Mouse (Mus musculus): ENCODE results near the gene Taar7a. TPM values are rescaled to one million over a fixed set of nuclear protein-coding genes. Genes with fewer than 3 reads are reported as not detected.

Gene Taar7a
- polyA plus RNA-seq (2015; fragmentation: Nextera tagmentation; extraction: Ambion mirVana), result not detected in 2 replicates

DNA sequence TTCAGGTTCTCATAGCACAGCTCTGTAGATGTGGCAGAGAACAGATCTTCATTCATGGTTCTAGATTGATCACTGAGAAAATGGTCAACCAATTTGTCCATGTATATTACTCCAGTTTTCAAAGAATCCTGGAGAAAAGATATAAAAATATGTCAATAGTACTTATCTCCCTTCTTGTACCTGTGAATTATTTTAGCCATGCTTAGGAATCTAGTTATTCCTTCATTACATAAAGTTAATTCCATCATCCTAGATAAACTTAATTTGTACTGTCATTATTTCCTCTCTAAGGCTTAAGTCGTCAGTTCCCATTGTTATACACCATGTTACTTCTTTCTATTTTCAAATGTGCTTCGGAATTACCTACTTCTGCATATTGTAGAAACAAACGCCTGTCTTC lies at the start of gene Taar7a:
Taar7a (minus strand) TSS at position 101 of the 400 bp plus-strand sequence.
- no peak for ATAC-seq
- Histone ChIP-seq H3K4me2 (ENCODE audit: low read length) (no peak within 1 kb of the TSS), H3K9me3 (replicated peaks; ENCODE audit: control insufficient read depth, low read length, poor library complexity, severe bottlenecking) (no peaks in the 10 kb centered on the region; the same call in 1 of the 2 replicates), H3K27me3 (ENCODE audit: control insufficient read depth, insufficient read depth, low read depth, low read length) (no peaks in the 10 kb centered on the region), H3K9ac (ENCODE audit: low read depth, low read length) (no peak within 1 kb of the TSS), H3K4me1 (ENCODE audit: control insufficient read depth, insufficient read depth, low read length) (no peaks in the 10 kb centered on the region), H3K4me3 (ENCODE audit: low read depth, low read length) (no peak within 1 kb of the TSS), H3K27ac (ENCODE audit: low read length) (no peak within 1 kb of the TSS), H3K36me3 (ENCODE audit: control insufficient read depth, insufficient read depth, low read length) (no peaks in the 10 kb centered on the region)
- 76% methylated on average over 3 of the region's 3 CpGs for WGBS

DNA sequence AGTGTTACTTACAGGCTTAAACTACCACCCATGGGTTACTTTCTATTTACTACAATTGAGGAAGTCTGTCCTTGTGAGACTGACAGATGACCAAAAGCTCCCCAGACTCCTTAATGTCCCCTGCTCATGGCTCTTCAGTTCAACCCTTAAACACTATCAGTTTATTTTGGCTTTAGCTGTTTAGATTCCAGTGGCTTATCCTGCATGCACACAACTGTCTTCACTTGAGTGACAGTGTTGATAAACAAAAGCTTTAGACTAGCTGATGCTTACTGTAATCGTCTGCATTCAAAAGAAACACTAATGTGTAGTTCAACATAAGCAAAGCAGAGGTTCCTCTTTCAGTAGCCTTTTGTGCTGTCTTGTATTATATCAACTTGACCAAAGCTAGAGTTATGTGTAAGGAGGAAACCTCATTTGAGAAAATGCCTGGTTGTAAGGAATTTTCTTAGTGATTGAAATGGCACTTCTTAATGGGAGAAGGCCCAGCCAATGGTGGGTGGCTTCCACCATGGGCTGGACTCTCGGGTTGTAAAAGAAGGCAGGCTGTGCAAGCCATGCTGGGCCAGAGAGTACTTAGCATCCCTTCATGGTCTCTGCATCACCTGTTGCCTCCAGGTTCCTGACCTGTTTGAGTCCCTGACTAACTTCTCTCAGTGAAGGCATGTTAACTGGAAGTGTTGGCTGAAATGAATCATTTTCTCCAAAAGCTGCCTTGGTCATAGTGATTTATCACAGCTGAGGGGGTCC lies 47.0 kb upstream of the Taar7a start:
- Histone ChIP-seq H3K4me3 (ENCODE audit: low read depth, low read length) (no peak overlapping the region), H3K4me2 (ENCODE audit: low read length) (no peak overlapping the region), H3K36me3 (ENCODE audit: control insufficient read depth, insufficient read depth, low read length) (no peaks in the 10 kb centered on the region), H3K9me3 (replicated peaks; ENCODE audit: control insufficient read depth, low read length, poor library complexity, severe bottlenecking) (no peaks in the 10 kb centered on the region), H3K9ac (ENCODE audit: low read depth, low read length) (no peak overlapping the region), H3K4me1 (ENCODE audit: control insufficient read depth, insufficient read depth, low read length) (no peaks in the 10 kb centered on the region), H3K27ac (ENCODE audit: low read length) (no peak overlapping the region), H3K27me3 (ENCODE audit: control insufficient read depth, insufficient read depth, low read depth, low read length) (no peaks in the 10 kb centered on the region)
- ATAC-seq, result no peak
- 68% methylated on average over 2 of the region's 2 CpGs for WGBS

DNA sequence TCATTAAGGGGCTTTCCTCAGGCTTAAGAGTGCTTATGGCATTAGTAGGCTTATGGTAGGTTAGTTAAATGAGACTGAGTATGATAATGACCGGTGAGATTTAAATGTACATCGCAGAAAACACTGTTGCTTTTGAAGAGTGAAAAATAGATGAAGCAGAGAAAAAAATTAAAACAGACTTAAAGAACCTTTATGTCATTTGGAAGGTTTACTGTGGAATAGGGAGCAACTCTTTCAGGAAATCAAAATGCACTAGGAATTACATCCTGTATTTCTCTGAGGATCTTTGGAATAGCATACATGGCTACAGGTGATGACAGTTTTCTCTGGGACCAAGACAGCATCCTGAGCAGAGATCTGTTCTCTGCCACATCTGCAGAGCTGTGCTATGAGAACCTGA lies 44.0 kb upstream of the Taar7a start, which contains the start of gene Taar7e:
Taar7e (plus strand) TSS at position 301 of the 400 bp plus-strand sequence.
- H3K36me3 ChIP-seq (ENCODE audit: control insufficient read depth, insufficient read depth, low read length), result no peaks in the 10 kb centered on the region
- no peaks in the 10 kb centered on the region for H3K27me3 ChIP-seq (ENCODE audit: control insufficient read depth, insufficient read depth, low read depth, low read length)
- H3K9ac ChIP-seq (ENCODE audit: low read depth, low read length), result no peak within 1 kb of the TSS
- no peaks in the 10 kb centered on the region for H3K4me1 ChIP-seq (ENCODE audit: control insufficient read depth, insufficient read depth, low read length)
- no peaks in the 10 kb centered on the region for H3K9me3 ChIP-seq (replicated peaks; ENCODE audit: control insufficient read depth, low read length, poor library complexity, severe bottlenecking)
- no peak within 1 kb of the TSS for H3K4me2 ChIP-seq (ENCODE audit: low read length)
- H3K4me3 ChIP-seq (ENCODE audit: low read depth, low read length), result no peak within 1 kb of the TSS
- no peak for ATAC-seq
- no peak within 1 kb of the TSS for H3K27ac ChIP-seq (ENCODE audit: low read length)
- WGBS, result 83% methylated on average over 2 of the region's 2 CpGs

DNA sequence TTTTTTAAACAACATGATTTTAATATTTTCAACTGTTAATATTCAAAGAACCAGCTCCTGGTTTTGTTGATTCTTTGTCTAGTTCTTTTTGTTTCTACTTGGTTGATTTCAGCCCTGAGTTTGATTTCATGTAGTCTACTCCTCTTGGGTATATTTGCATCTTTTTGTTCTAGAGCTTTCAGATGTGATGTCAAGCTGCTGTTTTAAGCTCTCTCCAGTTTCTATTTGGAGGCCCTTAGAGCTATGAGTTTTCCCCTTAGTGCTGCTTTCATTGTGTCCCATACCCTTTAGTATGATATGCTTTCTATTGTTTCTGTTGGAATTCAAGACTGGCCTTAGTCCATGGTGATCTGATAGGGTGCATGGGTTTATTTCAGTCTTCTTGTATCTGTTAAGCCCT lies 38.1 kb upstream of the Taar7a start:
- no peaks in the 10 kb centered on the region for H3K36me3 ChIP-seq (ENCODE audit: control insufficient read depth, insufficient read depth, low read length)
- H3K9me3 ChIP-seq (replicated peaks; ENCODE audit: control insufficient read depth, low read length, poor library complexity, severe bottlenecking), result no peaks in the 10 kb centered on the region
- H3K27me3 ChIP-seq (ENCODE audit: control insufficient read depth, insufficient read depth, low read depth, low read length), result no peaks in the 10 kb centered on the region
- no peak overlapping the region for H3K4me3 ChIP-seq (ENCODE audit: low read depth, low read length)
- ATAC-seq, result no peak
- H3K27ac ChIP-seq (ENCODE audit: low read length), result no peak overlapping the region
- no peak overlapping the region for H3K9ac ChIP-seq (ENCODE audit: low read depth, low read length)
- no peak overlapping the region for H3K4me2 ChIP-seq (ENCODE audit: low read length)
- no peaks in the 10 kb centered on the region for H3K4me1 ChIP-seq (ENCODE audit: control insufficient read depth, insufficient read depth, low read length)

DNA sequence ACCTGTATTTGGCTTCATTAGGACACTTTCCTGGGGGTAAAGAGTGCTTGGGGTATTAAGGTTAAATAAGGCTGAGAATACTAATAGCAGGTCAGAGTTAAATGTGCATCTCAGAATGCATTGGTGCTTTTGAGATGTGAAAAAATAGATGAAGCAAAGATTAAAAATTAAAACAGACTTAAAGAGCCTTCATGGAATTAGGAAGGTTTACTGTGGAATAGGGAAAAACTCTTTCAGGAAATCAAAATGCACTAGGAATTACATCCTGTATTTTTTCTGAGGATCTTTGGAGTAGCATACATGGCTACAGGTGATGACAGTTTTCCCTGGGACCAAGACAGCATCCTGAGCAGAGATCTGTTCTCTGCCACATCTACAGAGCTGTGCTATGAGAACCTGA lies 33.6 kb upstream of the Taar7a start, which contains the start of gene Taar7d:
Taar7d (plus strand) TSS at position 301 of the 400 bp plus-strand sequence.
- Histone ChIP-seq H3K9me3 (replicated peaks; ENCODE audit: control insufficient read depth, low read length, poor library complexity, severe bottlenecking) (no peaks in the 10 kb centered on the region), H3K27me3 (ENCODE audit: control insufficient read depth, insufficient read depth, low read depth, low read length) (no peaks in the 10 kb centered on the region), H3K4me2 (ENCODE audit: low read length) (no peak within 1 kb of the TSS), H3K36me3 (ENCODE audit: control insufficient read depth, insufficient read depth, low read length) (no peaks in the 10 kb centered on the region), H3K27ac (ENCODE audit: low read length) (no peak within 1 kb of the TSS), H3K4me1 (ENCODE audit: control insufficient read depth, insufficient read depth, low read length) (no peaks in the 10 kb centered on the region), H3K9ac (ENCODE audit: low read depth, low read length) (no peak within 1 kb of the TSS), H3K4me3 (ENCODE audit: low read depth, low read length) (no peak within 1 kb of the TSS)
- ATAC-seq, result no peak

GRCm38 (mm10) chr10:24008143-24008542 lies 14.9 kb upstream of the Taar7a start:
- no peaks in the 10 kb centered on the region for H3K4me1 ChIP-seq (ENCODE audit: control insufficient read depth, insufficient read depth, low read length)
- H3K4me2 ChIP-seq (ENCODE audit: low read length), result no peak overlapping the region
- no peaks in the 10 kb centered on the region for H3K36me3 ChIP-seq (ENCODE audit: control insufficient read depth, insufficient read depth, low read length)
- no peaks in the 10 kb centered on the region for H3K9me3 ChIP-seq (replicated peaks; ENCODE audit: control insufficient read depth, low read length, poor library complexity, severe bottlenecking)
- H3K27ac ChIP-seq (ENCODE audit: low read length), result no peak overlapping the region
- 97% methylated on average over 1 of the region's 1 CpGs for WGBS
- ATAC-seq, result no peak
- no peak overlapping the region for H3K4me3 ChIP-seq (ENCODE audit: low read depth, low read length)
- H3K27me3 ChIP-seq (ENCODE audit: control insufficient read depth, insufficient read depth, low read depth, low read length), result no peaks in the 10 kb centered on the region
- H3K9ac ChIP-seq (ENCODE audit: low read depth, low read length), result no peak overlapping the region

- Histone ChIP-seq H3K36me3 (ENCODE audit: control insufficient read depth, insufficient read depth, low read length) (no peaks in the 10 kb centered on the region), H3K27me3 (ENCODE audit: control insufficient read depth, insufficient read depth, low read depth, low read length) (no peaks in the 10 kb centered on the region), H3K9ac (ENCODE audit: low read depth, low read length) (no peak overlapping the region), H3K27ac (ENCODE audit: low read length) (no peak overlapping the region), H3K4me1 (ENCODE audit: control insufficient read depth, insufficient read depth, low read length) (no peaks in the 10 kb centered on the region), H3K4me3 (ENCODE audit: low read depth, low read length) (no peak overlapping the region), H3K9me3 (replicated peaks; ENCODE audit: control insufficient read depth, low read length, poor library complexity, severe bottlenecking) (no peaks in the 10 kb centered on the region), H3K4me2 (ENCODE audit: low read length) (no peak overlapping the region)
- no peak for ATAC-seq
- WGBS, result 66% methylated on average over 2 of the region's 2 CpGs
Observed at GRCm38 (mm10) chr10:24007034-24007433, 13.8 kb upstream of the Taar7a start.

DNA sequence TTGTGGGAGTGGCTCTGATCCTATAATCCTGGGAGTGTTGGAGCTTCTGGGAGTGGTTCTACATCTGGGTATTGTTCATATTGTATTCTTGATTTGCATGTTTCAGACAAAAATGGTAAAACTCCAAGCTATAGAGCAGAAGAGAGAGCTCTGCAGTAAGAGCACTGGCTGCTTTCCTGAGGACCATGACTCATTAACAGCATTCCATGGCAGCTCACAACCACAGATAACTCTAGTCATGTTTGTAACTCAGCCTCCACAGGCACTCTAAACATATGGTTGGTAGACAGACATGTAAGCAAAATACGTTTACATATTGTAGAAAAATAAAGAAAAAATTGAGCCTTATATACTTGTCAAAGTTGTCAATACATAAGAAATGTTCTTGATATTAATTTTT lies 13.2 kb upstream of the Taar7a start:
- 82% methylated on average over 1 of the region's 1 CpGs for WGBS
- H3K9ac ChIP-seq (ENCODE audit: low read depth, low read length), result no peak overlapping the region
- H3K27me3 ChIP-seq (ENCODE audit: control insufficient read depth, insufficient read depth, low read depth, low read length), result no peaks in the 10 kb centered on the region
- no peak overlapping the region for H3K4me3 ChIP-seq (ENCODE audit: low read depth, low read length)
- no peaks in the 10 kb centered on the region for H3K36me3 ChIP-seq (ENCODE audit: control insufficient read depth, insufficient read depth, low read length)
- no peak for ATAC-seq
- H3K4me1 ChIP-seq (ENCODE audit: control insufficient read depth, insufficient read depth, low read length), result no peaks in the 10 kb centered on the region
- H3K9me3 ChIP-seq (replicated peaks; ENCODE audit: control insufficient read depth, low read length, poor library complexity, severe bottlenecking), result no peaks in the 10 kb centered on the region
- no peak overlapping the region for H3K4me2 ChIP-seq (ENCODE audit: low read length)
- H3K27ac ChIP-seq (ENCODE audit: low read length), result no peak overlapping the region

DNA sequence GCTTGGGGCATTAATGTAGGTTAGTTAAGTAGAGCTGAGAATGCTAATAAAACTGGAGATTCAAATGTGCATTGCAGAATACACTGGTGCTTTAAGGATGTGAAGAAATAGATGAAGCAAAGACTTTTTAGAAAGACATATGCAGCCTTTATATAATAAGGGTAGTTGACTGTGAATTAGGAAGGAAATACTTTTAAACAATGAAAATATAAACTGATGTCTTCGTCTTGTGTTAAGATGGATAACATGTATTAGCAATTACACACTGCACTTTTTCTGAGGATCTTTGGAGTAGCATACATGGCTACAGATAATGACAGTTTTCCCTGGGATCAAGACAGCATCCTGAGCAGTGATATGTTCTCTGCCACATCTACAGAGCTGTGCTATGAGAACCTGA lies 6.4 kb upstream of the Taar7a start, which contains the start of gene Taar7b:
Taar7b (plus strand) TSS at position 301 of the 400 bp plus-strand sequence.
- Histone ChIP-seq H3K9me3 (replicated peaks; ENCODE audit: control insufficient read depth, low read length, poor library complexity, severe bottlenecking) (no peaks in the 10 kb centered on the region), H3K4me2 (ENCODE audit: low read length) (no peak within 1 kb of the TSS), H3K27ac (ENCODE audit: low read length) (no peak within 1 kb of the TSS), H3K9ac (ENCODE audit: low read depth, low read length) (no peak within 1 kb of the TSS), H3K4me1 (ENCODE audit: control insufficient read depth, insufficient read depth, low read length) (no peaks in the 10 kb centered on the region), H3K4me3 (ENCODE audit: low read depth, low read length) (no peak within 1 kb of the TSS), H3K27me3 (ENCODE audit: control insufficient read depth, insufficient read depth, low read depth, low read length) (no peaks in the 10 kb centered on the region), H3K36me3 (ENCODE audit: control insufficient read depth, insufficient read depth, low read length) (no peaks in the 10 kb centered on the region)
- WGBS, result 91% methylated on average over 1 of the region's 1 CpGs
- no peak for ATAC-seq
